Mouse (Mus musculus) liver, adult (tissue): ENCODE data around the gene Ankrd31.

Source experiments
- GATA4 ChIP-seq: IDR thresholded peaks from 2 replicates; pipeline ENCODE4 v1.6.1; 2014; ENCODE audit warnings: mild to moderate bottlenecking, low read length; ENCODE audit not compliant: insufficient replicate concordance

Gene Ankrd31

GRCm38 (mm10) chr13:96748109-96748845, at the start of gene Ankrd31:
Gene Ankrd31, plus strand, starts transcription at chr13:96748272.
- no peak for TF ChIP-seq GATA4

DNA sequence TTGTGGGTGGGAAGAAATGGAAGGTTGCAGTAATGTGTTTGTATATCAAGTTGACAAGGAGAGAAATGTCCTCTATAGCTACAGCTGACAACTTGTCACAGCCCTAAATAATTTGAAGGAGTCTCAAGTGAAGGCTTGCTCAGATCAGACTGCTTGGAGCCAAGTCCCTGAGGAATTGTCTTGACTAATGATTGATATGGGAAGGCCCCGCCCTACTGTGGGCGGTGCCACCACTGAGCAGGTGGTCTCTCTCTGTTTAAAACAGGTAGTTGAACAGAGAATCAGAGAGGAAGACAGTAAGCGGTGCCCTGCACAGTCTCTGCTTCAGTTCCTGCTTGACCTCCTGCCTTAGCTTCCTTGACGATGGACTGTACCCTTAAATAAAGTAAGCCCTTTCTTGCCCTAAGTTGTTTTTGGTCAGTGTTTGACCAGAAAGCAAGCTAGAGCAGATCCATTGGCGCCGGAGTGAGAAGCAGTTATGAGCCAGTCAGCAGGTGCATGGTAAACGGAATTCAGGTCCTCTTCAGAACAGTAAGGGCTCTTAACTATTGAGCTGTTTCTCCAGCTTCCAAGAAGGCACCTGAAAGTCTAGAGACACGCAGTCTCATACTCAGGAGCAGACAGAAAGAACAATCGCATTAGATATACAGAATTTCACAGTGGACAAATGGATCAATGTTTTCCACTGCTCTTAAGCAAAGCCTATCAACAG, 45.3 kb upstream of the Ankrd31 start:
- no peak for TF ChIP-seq GATA4

DNA sequence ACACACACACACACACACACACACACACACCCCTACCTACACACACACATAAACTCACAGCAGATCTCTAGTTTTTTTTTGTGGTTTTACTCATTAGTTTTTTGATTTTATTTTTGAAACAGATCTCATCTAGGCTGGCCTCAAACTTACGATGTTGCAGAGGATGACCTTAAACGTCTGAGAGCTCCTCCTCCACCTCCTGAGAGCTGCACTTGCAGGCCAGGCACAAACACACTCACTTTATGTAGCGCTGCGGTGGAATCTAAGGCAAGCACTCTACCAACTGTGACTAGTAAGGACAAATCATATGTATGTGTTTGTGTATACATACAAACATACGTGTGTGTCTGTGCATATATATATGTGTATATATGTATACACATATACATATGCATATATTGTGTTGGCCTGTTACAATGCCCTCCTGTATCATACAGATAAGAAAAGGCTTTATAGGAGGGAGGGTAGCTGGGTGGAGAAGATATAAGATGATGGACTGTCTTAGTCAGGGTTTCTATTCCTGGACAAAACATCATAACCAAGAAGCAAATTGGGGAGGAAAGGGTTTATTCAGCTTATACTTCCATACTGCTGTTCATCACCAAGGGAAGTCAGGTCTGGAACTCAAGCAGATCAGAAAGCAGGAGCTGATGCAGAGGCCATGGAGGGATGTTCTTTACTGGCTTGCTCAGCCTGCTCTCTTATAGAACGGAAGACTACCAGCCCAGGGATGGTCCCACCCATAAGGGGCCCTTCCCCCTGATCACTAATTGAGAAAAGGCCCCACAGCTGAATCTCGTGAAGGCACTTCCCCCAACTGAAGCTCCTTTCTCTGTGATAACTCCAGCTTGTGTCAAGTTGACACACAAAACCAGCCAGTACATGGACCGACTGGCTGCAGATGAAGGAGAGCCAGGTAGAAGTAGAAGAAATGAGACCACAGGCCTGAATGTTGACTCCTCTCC, 38.5 kb upstream of the Ankrd31 start:
- TF ChIP-seq GATA4, result no peak

GRCm38 (mm10) chr13:96716311-96716710, 31.8 kb upstream of the Ankrd31 start:
- TF ChIP-seq GATA4, result no peak

- TF ChIP-seq GATA4, result no peak
Measured at GRCm38 (mm10) chr13:96717821-96718220, 30.3 kb upstream of the Ankrd31 start.

- no peak for TF ChIP-seq GATA4
Measured at GRCm38 (mm10) chr13:96720003-96720402, 28.1 kb upstream of the Ankrd31 start.

GRCm38 (mm10) chr13:96728289-96728688, 19.8 kb upstream of the Ankrd31 start:
- TF ChIP-seq GATA4, result no peak

GRCm38 (mm10) chr13:96729146-96729545, 18.9 kb upstream of the Ankrd31 start:
- TF ChIP-seq GATA4, result no peak

- TF ChIP-seq GATA4, result no peak
Measured at GRCm38 (mm10) chr13:96730116-96730515, 18.0 kb upstream of the Ankrd31 start.

DNA sequence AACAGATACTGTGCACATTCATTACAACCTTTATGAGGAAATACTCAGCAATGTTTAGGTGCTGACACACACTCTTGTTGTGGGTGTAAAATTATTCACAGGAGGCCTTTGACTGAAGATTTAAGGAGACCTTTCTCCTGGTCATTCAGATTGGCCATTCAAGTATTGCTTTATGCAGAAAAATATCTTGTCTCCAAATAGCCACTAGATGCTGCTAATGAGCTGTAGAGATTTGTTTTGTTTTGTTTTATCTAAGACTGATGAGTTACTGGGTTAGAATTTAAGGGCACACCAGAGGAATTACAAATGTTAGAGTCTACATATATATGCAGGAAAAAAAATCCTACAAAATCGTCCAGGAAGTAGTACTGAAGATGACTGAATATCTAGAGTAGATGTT, 12.9 kb upstream of the Ankrd31 start:
- TF ChIP-seq GATA4, result no peak

- TF ChIP-seq GATA4, result peak; percentile 68; the same call in 1 of the 2 replicates
Measured at GRCm38 (mm10) chr13:96740159-96740558, 7.9 kb upstream of the Ankrd31 start.

- peak; percentile 98 for TF ChIP-seq GATA4
Measured at GRCm38 (mm10) chr13:96742871-96743270, 5.2 kb upstream of the Ankrd31 start.

DNA sequence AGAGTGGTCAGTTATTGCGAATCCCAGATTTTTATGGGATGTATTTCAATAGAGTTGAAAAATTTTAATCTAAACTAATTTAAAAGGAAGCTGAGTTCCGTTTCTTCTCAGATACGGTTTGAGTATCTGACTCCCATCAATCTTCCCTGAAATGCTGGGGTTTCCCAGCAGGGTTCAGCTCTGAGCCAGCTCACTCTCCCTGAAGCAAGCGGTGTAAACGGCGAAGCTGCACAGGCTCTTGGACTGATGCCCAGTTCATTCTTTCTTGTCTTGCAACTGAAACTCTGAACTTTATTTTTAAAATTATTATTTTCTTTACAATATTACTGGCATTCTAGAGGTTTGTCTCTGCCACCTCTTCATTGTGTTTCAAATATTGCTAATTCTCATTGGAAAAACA, 2.0 kb upstream of the Ankrd31 start:
- no peak for TF ChIP-seq GATA4

DNA sequence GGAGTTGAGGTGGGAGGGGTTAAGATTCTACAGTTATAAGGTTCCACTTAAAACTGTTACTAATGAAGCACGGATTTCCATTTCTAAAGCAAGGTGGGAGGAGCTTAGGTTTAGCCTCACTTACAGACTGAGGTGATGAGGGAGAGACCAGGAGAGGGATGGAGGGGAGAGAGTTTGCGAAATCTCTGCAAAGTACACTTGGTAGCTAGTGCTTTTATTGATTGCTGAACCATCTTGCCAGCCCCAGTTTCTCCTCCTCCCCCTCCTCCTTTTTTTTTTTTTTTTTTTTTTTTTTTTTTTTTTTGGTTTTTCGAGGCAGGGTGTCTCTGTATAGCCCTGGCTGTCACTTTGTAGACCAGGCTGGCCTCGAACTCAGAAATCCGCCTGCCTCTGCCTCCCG, 1.8 kb downstream of the Ankrd31 start:
- no peak for TF ChIP-seq GATA4

GRCm38 (mm10) chr13:96760848-96761247, 12.8 kb downstream of the Ankrd31 start:
- TF ChIP-seq GATA4, result no peak
